Mouse (Mus musculus): Measurements from ENCODE around the gene Wdr13. TPM values are rescaled to one million over a fixed set of nuclear protein-coding genes. Genes with fewer than 3 reads are reported as not detected.
"Not testable (repeated sequence)": the region's sequence is repeated elsewhere in the genome, so short reads cannot be mapped to it uniquely, and the experiment has no call there.

The Wdr13 gene
- polyA plus RNA-seq, 1 experiment from 2014 or later: 18.4 TPM

DNA sequence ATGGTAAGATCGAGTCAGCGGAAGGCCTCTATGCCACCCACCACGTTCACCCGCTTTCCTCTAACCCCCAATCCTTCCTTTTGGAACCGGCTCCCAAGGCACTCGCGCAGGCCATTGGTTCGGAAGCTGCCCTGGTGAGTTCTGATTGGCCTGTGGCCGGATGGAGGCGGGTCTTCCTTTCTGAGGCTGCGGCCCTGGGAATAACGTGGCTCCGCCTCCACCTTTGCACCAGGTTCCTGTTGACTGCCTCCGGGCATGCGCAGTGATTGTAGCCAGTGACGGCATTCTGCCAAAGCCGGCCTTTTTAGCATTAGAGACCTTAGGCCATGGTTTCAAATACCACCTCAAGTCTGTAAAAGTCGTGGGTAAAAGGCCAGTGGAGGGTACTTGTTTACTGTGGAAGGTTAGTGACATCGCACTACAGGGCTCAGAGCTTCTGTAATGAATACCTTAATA, 35.9 kb downstream of the Wdr13 start:
- H3K4me1 ChIP-seq (ENCODE audit: insufficient read depth, low read depth, low read length): no peaks in the 10 kb centered on the region
- H3K4me3 ChIP-seq (ENCODE audit: low read depth, low read length): no peak overlapping the region
- 0 out of 2 replicates have a peak overlapping the region, but pooled peaks have one; percentile 39 for H3K27ac ChIP-seq (ENCODE audit: low read length)
- no peaks in the 10 kb centered on the region for H3K27me3 ChIP-seq (replicated peaks; ENCODE audit: insufficient read depth, low read length)
- no peaks in the 10 kb centered on the region for H3K36me3 ChIP-seq (ENCODE audit: insufficient read depth, low read length)
- ATAC-seq (peak; percentile 98), DNase-seq (ENCODE audit: low spot score) (peak; percentile 98)
- no peaks in the 10 kb centered on the region for H3K9me3 ChIP-seq (ENCODE audit: low read length)
- no peak overlapping the region; the same call in 1 of the 2 replicates for H3K4me2 ChIP-seq (replicated peaks; ENCODE audit: low read depth, low read length)
- TF ChIP-seq CTCF (IDR thresholded peaks at IDR 0.05) (no peak), EP300 (IDR thresholded peaks at IDR 0.05) (0 out of 2 replicates have a peak, but pooled peaks have one; percentile 11)
- H3K9ac ChIP-seq (replicated peaks; ENCODE audit: low read depth): no peak overlapping the region
- WGBS: 12% methylated on average over 15 of the region's 19 CpGs

DNA sequence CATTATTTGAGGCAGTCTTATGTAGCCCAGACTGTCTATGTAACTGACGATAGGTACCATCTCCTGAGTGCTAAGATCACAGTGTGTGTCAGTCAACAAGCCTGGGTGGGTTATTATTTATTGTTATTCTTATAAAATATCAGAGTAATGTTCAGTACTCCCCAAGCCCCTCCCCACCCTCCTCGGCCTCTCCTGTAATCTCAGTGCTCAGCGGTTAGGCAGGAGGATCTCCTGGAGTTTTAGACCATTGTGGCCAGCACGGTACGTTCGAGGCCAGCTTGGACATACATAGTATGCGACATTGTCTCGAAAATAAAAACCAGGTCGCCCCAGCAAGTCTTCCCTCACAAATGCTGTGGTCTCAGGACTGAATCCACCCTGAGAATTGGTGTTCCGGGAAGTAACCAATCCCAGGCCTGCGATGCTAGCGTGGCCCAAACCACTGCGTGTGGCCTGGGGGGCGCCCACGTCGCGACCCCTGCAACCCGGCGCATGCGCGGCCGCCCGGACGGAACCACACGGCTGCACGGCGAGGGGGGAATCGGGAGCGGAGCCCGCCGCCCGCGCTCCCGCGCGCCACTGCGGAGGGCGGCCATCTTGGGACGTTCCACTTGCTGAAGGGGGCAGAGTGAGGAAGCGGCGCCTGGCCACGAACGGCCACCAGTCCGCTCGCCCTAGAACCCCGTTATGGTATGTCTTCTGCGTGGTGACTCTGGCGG, 36.5 kb downstream of the Wdr13 start:
- not testable (repeated sequence) for DNase-seq (ENCODE audit: low spot score); H3K27ac ChIP-seq (ENCODE audit: low read length); H3K4me3 ChIP-seq (ENCODE audit: low read depth, low read length); H3K27me3 ChIP-seq (replicated peaks; ENCODE audit: insufficient read depth, low read length); H3K9me3 ChIP-seq (ENCODE audit: low read length); H3K4me1 ChIP-seq (ENCODE audit: insufficient read depth, low read depth, low read length); H3K9ac ChIP-seq (replicated peaks; ENCODE audit: low read depth); H3K36me3 ChIP-seq (ENCODE audit: insufficient read depth, low read length)
- 17% methylated on average over 19 of the region's 48 CpGs for WGBS
- peak; percentile 93 for ATAC-seq
- H3K4me2 ChIP-seq (replicated peaks; ENCODE audit: low read depth, low read length): peak overlapping the region; percentile 17; the same call in 1 of the 2 replicates

DNA sequence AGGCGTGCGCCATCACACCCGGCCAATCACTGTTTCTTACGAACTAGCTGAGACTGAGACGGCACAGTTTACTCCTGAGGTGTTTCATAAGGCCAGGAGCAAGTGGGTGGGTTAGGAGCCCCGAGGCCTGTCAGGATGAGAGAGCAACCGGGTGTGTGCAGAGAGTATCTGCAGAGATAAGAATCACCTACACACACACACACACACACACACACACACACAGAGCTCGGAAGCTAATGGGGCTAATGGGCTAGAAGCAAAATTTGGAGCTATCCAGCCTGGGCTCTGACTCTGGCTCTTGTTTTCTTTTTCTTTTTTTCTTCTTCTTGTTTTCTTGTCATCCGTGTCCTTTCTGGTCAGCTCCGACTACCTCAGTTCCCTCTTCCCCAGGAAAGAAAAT, 37.1 kb downstream of the Wdr13 start:
- no peak overlapping the region for H3K4me3 ChIP-seq (ENCODE audit: low read depth, low read length)
- ATAC-seq: no peak

DNA sequence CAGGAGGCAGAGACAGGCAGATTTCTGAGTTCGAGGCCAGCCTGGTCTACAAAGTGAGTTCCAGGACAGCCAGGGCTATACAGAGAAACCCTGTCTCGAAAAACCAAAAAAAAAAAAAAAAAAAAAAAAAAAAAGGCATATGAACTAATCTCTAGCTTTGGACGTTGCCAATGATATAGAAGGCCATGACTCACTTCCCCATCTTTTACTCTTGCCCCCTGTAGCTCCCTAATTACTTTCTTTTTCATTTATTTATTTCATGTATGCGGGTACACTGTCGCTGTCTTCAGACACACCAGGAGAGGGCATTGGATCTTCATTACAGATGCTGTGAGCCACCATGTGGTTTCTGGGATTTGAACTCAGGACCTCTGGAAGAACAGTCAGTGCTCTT, 41.7 kb downstream of the Wdr13 start:
- not testable (repeated sequence) for H3K4me1 ChIP-seq (ENCODE audit: insufficient read depth, low read depth, low read length); H3K9me3 ChIP-seq (ENCODE audit: low read length); H3K4me2 ChIP-seq (replicated peaks; ENCODE audit: low read depth, low read length); H3K36me3 ChIP-seq (ENCODE audit: insufficient read depth, low read length); ATAC-seq; H3K4me3 ChIP-seq (ENCODE audit: low read depth, low read length); H3K27me3 ChIP-seq (replicated peaks; ENCODE audit: insufficient read depth, low read length); H3K9ac ChIP-seq (replicated peaks; ENCODE audit: low read depth); DNase-seq (ENCODE audit: low spot score); H3K27ac ChIP-seq (ENCODE audit: low read length)
- 77% methylated on average over 3 of the region's 5 CpGs for WGBS

More for the DNA sequence above, 37.1 kb downstream of the Wdr13 start:
- 70% methylated on average over 10 of the region's 10 CpGs for WGBS
- H3K9ac ChIP-seq (replicated peaks; ENCODE audit: low read depth): no peak overlapping the region
- no peak for DNase-seq (ENCODE audit: low spot score)
- no peaks in the 10 kb centered on the region for H3K9me3 ChIP-seq (ENCODE audit: low read length)
- TF ChIP-seq CTCF (IDR thresholded peaks at IDR 0.05): no peak
- no peak for TF ChIP-seq EP300 (IDR thresholded peaks at IDR 0.05)
- peak overlapping the region; percentile 17; the same call in 1 of the 2 replicates for H3K4me2 ChIP-seq (replicated peaks; ENCODE audit: low read depth, low read length)
- H3K27ac ChIP-seq (ENCODE audit: low read length): no peak overlapping the region
- H3K4me1 ChIP-seq (ENCODE audit: insufficient read depth, low read depth, low read length): no peaks in the 10 kb centered on the region
- no peaks in the 10 kb centered on the region for H3K27me3 ChIP-seq (replicated peaks; ENCODE audit: insufficient read depth, low read length)
- H3K36me3 ChIP-seq (ENCODE audit: insufficient read depth, low read length): no peaks in the 10 kb centered on the region

- no peak within 1 kb of the TSS for H3K27ac ChIP-seq (ENCODE audit: low read length)
Measured at GRCm38 (mm10) chrX:8090346-8090953, 42.2 kb downstream of the Wdr13 start, which contains the start of gene Was. TSS of gene Was (minus strand) at chrX:8090498.

DNA sequence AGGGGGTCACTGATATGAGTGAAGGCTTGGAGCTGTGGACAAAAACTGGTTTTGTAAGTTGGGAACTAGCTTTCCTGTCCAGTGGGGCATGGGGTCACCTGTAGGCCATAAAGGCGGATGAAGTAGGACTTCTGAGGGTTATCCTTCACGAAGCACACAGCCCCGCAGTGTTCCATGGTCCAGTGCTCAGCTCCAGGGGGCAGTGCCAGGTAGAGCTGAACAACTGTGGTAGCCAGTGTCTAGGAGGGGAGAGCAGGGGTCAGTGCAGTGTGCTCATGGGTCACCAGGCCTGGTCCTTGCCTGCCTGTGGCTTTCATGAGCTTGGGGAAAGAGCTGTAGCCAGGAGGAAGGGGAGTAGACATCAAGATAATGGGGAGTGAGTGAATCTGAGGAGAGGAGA, 42.9 kb downstream of the Wdr13 start:
- no peak overlapping the region for H3K4me3 ChIP-seq (ENCODE audit: low read depth, low read length)
- 71% methylated on average over 3 of the region's 3 CpGs for WGBS
- H3K27ac ChIP-seq (ENCODE audit: low read length): no peak overlapping the region
- H3K4me2 ChIP-seq (replicated peaks; ENCODE audit: low read depth, low read length): no peak overlapping the region
- no peaks in the 10 kb centered on the region for H3K4me1 ChIP-seq (ENCODE audit: insufficient read depth, low read depth, low read length)
- no peak overlapping the region for H3K9ac ChIP-seq (replicated peaks; ENCODE audit: low read depth)
- TF ChIP-seq EP300 (IDR thresholded peaks at IDR 0.05) (no peak), CTCF (IDR thresholded peaks at IDR 0.05) (no peak)
- no peaks in the 10 kb centered on the region for H3K36me3 ChIP-seq (ENCODE audit: insufficient read depth, low read length)
- ATAC-seq: no peak
- no peaks in the 10 kb centered on the region for H3K27me3 ChIP-seq (replicated peaks; ENCODE audit: insufficient read depth, low read length)
- no peak for DNase-seq (ENCODE audit: low spot score)
- no peaks in the 10 kb centered on the region for H3K9me3 ChIP-seq (ENCODE audit: low read length)

More at GRCm38 (mm10) chrX:8090346-8090953, 42.2 kb downstream of the Wdr13 start, which contains the start of gene Was:
- peak; percentile 8 for DNase-seq (ENCODE audit: low spot score)
- 80% methylated on average over 14 of the region's 14 CpGs for WGBS
- Histone ChIP-seq H3K4me1 (ENCODE audit: insufficient read depth, low read depth, low read length) (no peaks in the 10 kb centered on the region), H3K4me3 (ENCODE audit: low read depth, low read length) (no peak within 1 kb of the TSS), H3K4me2 (replicated peaks; ENCODE audit: low read depth, low read length) (no peak within 1 kb of the TSS), H3K27me3 (replicated peaks; ENCODE audit: insufficient read depth, low read length) (no peaks in the 10 kb centered on the region), H3K9me3 (ENCODE audit: low read length) (no peaks in the 10 kb centered on the region), H3K9ac (replicated peaks; ENCODE audit: low read depth) (no peak within 1 kb of the TSS), H3K36me3 (ENCODE audit: insufficient read depth, low read length) (no peaks in the 10 kb centered on the region)
- ATAC-seq: no peak
- no peak for TF ChIP-seq EP300 (IDR thresholded peaks at IDR 0.05)
- no peak for TF ChIP-seq CTCF (IDR thresholded peaks at IDR 0.05)
